Mouse (Mus musculus) midbrain, postnatal 0 days (tissue): ENCODE data around the gene Cdc20. TPM values are rescaled to one million over a fixed set of nuclear protein-coding genes. Genes with fewer than 3 reads are reported as not detected.
A peak's percentile ranks its signal among the peaks of the same experiment; 100 is the strongest.

Source experiments
- ATAC-seq: fragments of 200-750 bp; cut with Nextera tagmentation; 2 replicates; pipeline ENCODE4 v1.8.0; 2017; ENCODE audit warnings: moderate number of reproducible peaks, mild to moderate bottlenecking, moderate TSS enrichment, moderate library complexity; ENCODE audit not compliant: low FRiP score
- DNase-seq: peaks from one replicate; pipeline ENCODE4 v3.0.0-alpha.2; 2015; ENCODE audit warnings: low spot score
- H3K27ac ChIP-seq: fragments of 300-500 bp; sonication (generic); 2 replicates; pipeline ENCODE4 v1.5.1; 2014; ENCODE audit warnings: low read depth, mild to moderate bottlenecking, low read length, mixed read lengths
- H3K27me3 ChIP-seq: fragments of 300-500 bp; sonication (generic); 2 replicates; pipeline ENCODE4 v1.6.1; 2014; ENCODE audit warnings: low read length, control low read depth, mixed read lengths; ENCODE audit not compliant: insufficient read depth
- H3K36me3 ChIP-seq: fragments of 300-500 bp; sonication (generic); 2 replicates; pipeline ENCODE4 v1.6.1; 2014; ENCODE audit warnings: low read length, control low read depth, mixed read lengths; ENCODE audit not compliant: insufficient read depth
- H3K4me1 ChIP-seq: fragments of 300-500 bp; sonication (generic); 2 replicates; pipeline ENCODE4 v1.6.1; 2014; ENCODE audit warnings: mild to moderate bottlenecking, control low read depth, antibody characterized with exemption, low read length, mixed read lengths; ENCODE audit not compliant: insufficient read depth
- H3K4me2 ChIP-seq: fragments of 300-500 bp; sonication (generic); 2 replicates; pipeline ENCODE4 v1.6.1; 2014; ENCODE audit warnings: low read depth, mild to moderate bottlenecking, low read length, mixed read lengths; ENCODE audit not compliant: poor library complexity, severe bottlenecking
- H3K4me3 ChIP-seq: fragments of 300-500 bp; sonication (generic); 2 replicates; pipeline ENCODE4 v1.5.1; 2014; ENCODE audit warnings: low read depth, mild to moderate bottlenecking, low read length, moderate library complexity
- H3K9ac ChIP-seq: fragments of 300-500 bp; sonication (generic); replicated peaks from 2 replicates; pipeline ENCODE4 v1.6.1; 2014; ENCODE audit warnings: mild to moderate bottlenecking, low read length, moderate library complexity, mixed read lengths; ENCODE audit not compliant: poor library complexity, severe bottlenecking
- H3K9me3 ChIP-seq: fragments of 300-500 bp; sonication (generic); 2 replicates; pipeline ENCODE4 v1.6.1; 2016; ENCODE audit warnings: low read length, control low read depth
- CTCF ChIP-seq: IDR thresholded peaks from 2 replicates; pipeline ENCODE4 v1.5.1; 2016; ENCODE audit warnings: antibody characterized with exemption, mild to moderate bottlenecking
- WGBS: fragments of 180-500 bp; shearing (Covaris S2); extraction: QIAGEN DNeasy Blood & Tissue Kit; methylation state at CpG from one replicate; pipeline ENCODE4 v1.1.7; 2014; 5-methylcytosine and 5-hydroxymethylcytosine counted together
- polyA plus RNA-seq: library from polyadenylated mRNA; unstranded; fragments of >200 nt; fragmentation: Nextera tagmentation; extraction: Ambion mirVana; gene quantifications from 2 replicates; pipeline ENCODE4 v1.2.1, GENCODE M21; 2015
- total RNA-seq: library from RNA; depleted of rRNA; stranded (reverse); fragments of >200 nt; gene quantifications from 2 replicates; pipeline ENCODE4 v1.2.3, GENCODE M21; 2014

Cdc20 gene
- total and polyA plus RNA-seq, 2 experiments from 2014 or later = 9.7 to 15.3 TPM

DNA sequence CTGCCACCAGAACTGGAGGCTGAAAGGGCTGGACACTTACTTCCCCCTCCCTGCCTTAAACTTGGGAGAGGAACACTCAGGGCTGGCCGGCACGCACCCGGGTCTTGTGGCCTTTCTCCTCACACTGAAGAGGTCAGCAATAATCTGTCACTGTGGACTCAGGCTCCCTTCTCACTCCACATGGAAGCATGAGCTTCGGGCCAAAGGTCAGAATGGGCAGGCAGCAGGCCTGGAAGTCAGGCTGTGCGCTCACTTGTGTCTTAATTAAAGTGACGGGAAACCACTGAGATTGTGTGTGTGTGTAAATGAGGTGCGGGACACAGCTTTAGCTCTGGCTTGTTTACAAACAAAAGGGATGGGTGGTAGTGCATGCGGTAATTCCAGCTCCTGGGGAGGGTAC, 4.8 kb downstream of the Cdc20 start:
- no peak for TF ChIP-seq CTCF
- 70% methylated on average over 8 of the region's 8 CpGs for WGBS

DNA sequence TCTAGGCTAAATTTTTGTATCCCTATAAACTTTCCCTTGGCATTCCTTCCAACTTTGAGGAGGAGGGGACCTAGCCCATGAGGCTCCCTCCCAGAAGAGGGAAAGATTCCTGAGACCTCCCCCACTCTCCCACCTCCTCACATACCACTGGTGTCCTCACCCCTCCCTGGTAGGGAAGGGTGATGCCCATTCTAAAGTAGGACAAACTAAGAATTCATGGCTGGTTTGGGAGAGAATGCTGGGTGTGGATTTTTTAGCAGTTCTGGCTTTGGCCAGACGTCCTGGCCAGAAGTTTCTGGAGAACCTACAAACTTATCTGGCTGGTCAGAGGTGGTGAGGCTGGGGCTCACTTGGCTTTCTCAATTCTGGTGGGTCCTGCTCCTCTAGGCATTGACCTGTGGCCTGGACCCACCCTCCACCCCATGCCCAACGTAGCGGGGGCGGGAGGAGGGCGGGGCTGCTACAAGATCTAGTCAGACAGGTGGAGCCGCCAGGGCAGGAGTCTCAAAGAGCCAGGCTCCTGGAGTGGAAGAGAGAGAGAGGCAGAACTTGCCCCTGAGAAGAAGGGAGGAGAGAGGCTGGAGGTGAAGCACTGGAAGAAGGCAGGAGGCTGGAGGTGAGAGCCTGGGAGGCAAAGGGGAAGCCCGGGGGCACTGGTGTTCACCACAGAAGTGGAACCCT, 7.8 kb downstream of the Cdc20 start:
- H3K4me2 ChIP-seq = no peak overlapping the region; the same call in 1 of the 2 replicates

More for the DNA sequence above, 4.8 kb downstream of the Cdc20 start:
- H3K9me3 ChIP-seq = no peaks in the 10 kb centered on the region
- H3K4me1 ChIP-seq = no peaks in the 10 kb centered on the region; the same call in 1 of the 2 replicates
- no peak overlapping the region for H3K9ac ChIP-seq
- no peak for ATAC-seq
- H3K4me3 ChIP-seq = no peak overlapping the region
- no peak overlapping the region for H3K27ac ChIP-seq
- DNase-seq = no peak
- H3K4me2 ChIP-seq = no peak overlapping the region
- no peaks in the 10 kb centered on the region for H3K27me3 ChIP-seq
- H3K36me3 ChIP-seq = peaks cover 11% of the 10 kb centered on the region

DNA sequence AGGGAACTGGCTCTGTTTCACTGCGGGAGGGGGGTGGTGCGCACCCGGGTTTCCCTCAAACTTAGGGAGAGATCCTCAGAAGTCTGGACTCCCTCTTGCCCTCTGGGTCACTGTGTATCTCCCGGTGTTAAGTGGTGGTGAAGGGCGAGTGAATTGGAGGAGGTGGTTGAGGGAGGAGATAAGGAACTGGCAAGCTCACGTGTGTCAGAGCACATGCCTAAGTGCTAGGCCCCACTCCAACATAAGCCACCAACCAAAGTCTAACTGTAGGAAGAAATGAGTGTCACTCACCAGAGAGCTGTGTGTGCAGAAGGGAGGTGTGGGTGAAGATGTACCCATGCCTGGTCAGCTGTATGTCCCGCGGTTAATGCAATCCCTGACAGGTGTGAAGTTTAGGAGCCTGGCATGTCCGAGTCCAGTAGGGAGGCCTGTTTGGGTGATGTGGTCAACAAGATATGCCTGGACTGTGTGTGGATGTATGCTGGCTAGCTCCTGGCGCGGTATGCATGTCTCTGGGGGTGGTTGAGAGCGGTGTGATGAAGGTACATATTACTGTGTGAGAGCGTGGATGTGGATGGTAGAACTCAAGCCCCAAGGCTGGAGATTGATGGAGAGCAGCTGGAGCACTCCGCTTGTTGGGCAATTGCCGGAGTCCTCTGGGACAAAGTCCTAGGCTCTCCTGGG, 8.5 kb downstream of the Cdc20 start:
- peak overlapping the region; percentile 68; the same call in 1 of the 2 replicates for H3K9ac ChIP-seq
- H3K27me3 ChIP-seq = no peaks in the 10 kb centered on the region
- ATAC-seq (0 out of 2 replicates have a peak, but pooled peaks have one; percentile 17), DNase-seq (no peak)
- no peaks in the 10 kb centered on the region for H3K9me3 ChIP-seq
- peaks cover 11% of the 10 kb centered on the region for H3K36me3 ChIP-seq
- H3K4me2 ChIP-seq = peak overlapping the region; percentile 89
- H3K27ac ChIP-seq = peak overlapping the region; percentile 27; the same call in 1 of the 2 replicates
- peak overlapping the region; percentile 49 for H3K4me3 ChIP-seq
- 0 out of 2 replicates have a peak, but pooled peaks cover 3% of the 10 kb centered on the region for H3K4me1 ChIP-seq
- 54% methylated on average over 15 of the region's 15 CpGs for WGBS
- TF ChIP-seq CTCF = no peak

More for the DNA sequence above, 7.8 kb downstream of the Cdc20 start:
- H3K4me3 ChIP-seq = no peak overlapping the region
- H3K27me3 ChIP-seq = no peaks in the 10 kb centered on the region
- peaks cover 11% of the 10 kb centered on the region for H3K36me3 ChIP-seq
- H3K4me1 ChIP-seq = 0 out of 2 replicates have a peak, but pooled peaks cover 3% of the 10 kb centered on the region
- WGBS = 64% methylated on average over 7 of the region's 7 CpGs
- no peak for TF ChIP-seq CTCF
- H3K9me3 ChIP-seq = no peaks in the 10 kb centered on the region
- no peak overlapping the region for H3K27ac ChIP-seq
- H3K9ac ChIP-seq = 0 out of 2 replicates have a peak overlapping the region, but pooled peaks have one; percentile 19
- DNase-seq (no peak), ATAC-seq (no peak)

DNA sequence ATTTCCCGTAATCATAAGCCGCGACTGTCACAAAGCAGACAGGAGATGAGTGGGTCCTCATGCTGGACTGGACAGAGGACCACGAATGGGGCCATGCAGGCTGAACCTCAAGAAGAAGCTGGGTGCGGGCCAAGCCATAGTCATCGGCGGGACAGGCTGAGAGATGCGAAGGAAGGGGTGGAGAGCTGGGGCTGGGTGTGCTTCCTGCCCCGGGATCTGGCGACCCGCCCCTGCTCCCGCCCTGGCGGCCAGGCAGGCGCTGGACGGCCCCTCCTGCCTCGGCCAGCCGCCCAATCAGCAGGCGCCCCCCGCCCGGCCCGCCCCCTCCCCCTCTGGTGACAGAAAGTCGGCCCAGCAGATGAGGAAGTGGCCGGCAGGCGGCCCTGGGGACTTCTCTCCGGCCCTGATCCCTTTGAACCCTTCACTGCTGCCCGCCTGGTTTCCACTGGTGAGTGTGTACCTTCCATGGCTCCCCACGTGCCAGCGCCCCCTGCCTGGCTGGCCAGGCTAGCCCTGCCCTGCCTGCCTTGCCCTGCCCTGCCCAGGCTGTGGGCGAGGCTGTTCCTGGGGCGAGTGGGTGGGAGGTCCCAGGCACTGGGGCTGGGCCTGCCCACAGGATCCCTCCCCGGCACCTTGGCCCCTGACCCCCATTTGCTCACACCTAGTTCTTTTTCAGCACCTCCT, 9.2 kb downstream of the Cdc20 start, which contains the start of gene Elovl1:
Gene Elovl1 (plus strand): TSS at position 326 of the 684 bp plus-strand sequence.
- WGBS = 2% methylated on average over 28 of the region's 31 CpGs
- Histone ChIP-seq H3K27me3 (no peaks in the 10 kb centered on the region), H3K36me3 (peaks cover 11% of the 10 kb centered on the region), H3K9ac (peak within 1 kb of the TSS; percentile 68), H3K9me3 (no peaks in the 10 kb centered on the region), H3K4me1 (0 out of 2 replicates have a peak, but pooled peaks cover 3% of the 10 kb centered on the region), H3K4me3 (peak within 1 kb of the TSS; percentile 49), H3K4me2 (peak within 1 kb of the TSS; percentile 89), H3K27ac (peak within 1 kb of the TSS; percentile 39)
- peak; percentile 64 for TF ChIP-seq CTCF
- DNase-seq = peak; percentile 78
- ATAC-seq = peak; percentile 88

DNA sequence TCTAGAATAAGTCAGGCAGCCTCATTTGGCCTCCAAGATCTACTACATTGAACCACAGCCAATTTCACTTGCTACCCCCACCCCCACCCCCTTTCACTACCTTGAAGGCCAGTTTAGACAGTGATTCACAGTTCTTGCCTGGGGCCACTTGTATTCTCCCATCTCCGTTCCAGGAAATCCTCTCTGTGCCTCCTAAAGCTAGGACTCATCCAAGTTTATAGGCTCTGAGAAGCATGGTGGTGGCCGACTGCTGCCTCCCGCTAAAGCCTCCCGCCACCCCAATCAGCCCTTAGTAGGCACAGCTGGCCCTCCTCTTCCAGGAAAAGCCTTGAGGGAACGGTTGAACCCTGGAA, 9.8 kb downstream of the Cdc20 start:
- peak overlapping the region; percentile 39 for H3K27ac ChIP-seq
- H3K9ac ChIP-seq = peak overlapping the region; percentile 68
- peaks cover 14% of the 10 kb centered on the region for H3K36me3 ChIP-seq
- ATAC-seq = peak; percentile 7; the same call in 1 of the 2 replicates
- WGBS = under 1% methylated on average over 5 of the region's 5 CpGs
- peak overlapping the region; percentile 89 for H3K4me2 ChIP-seq
- H3K4me1 ChIP-seq = 0 out of 2 replicates have a peak, but pooled peaks cover 3% of the 10 kb centered on the region
- peak overlapping the region; percentile 49 for H3K4me3 ChIP-seq
- H3K9me3 ChIP-seq = no peaks in the 10 kb centered on the region
- H3K27me3 ChIP-seq = no peaks in the 10 kb centered on the region
- DNase-seq = no peak
- TF ChIP-seq CTCF = no peak
